Mouse (Mus musculus) midbrain, embryonic 14.5 days (tissue): ENCODE measurements at regions not wholly inside any gene's neighbourhood (a gene's known extent, or its start where the extent isn't known, plus 50 kb on each side); places are given as distances from the start of the nearest gene placed in this dataset.
A peak's percentile ranks its signal among the peaks of the same experiment; 100 is the strongest.

Source experiments
- ATAC-seq: fragments of 200-750 bp; cut with Nextera tagmentation; 2 replicates; pipeline ENCODE4 v1.8.0; 2017; ENCODE audit warnings: moderate number of reproducible peaks, moderate library complexity; ENCODE audit not compliant: low FRiP score, low TSS enrichment
- DNase-seq: peaks from one replicate; pipeline ENCODE4 v3.0.0-alpha.2; 2015
- H3K27ac ChIP-seq: fragments of 300-500 bp; sonication (generic); replicated peaks from 2 replicates; pipeline ENCODE4 v1.5.1; 2014; ENCODE audit warnings: mild to moderate bottlenecking, low read depth, low read length, moderate library complexity
- H3K27me3 ChIP-seq: fragments of 300-500 bp; sonication (generic); 2 replicates; pipeline ENCODE4 v1.6.1; 2014; ENCODE audit warnings: low read length, control low read depth, mixed read lengths; ENCODE audit not compliant: control insufficient read depth, insufficient read depth
- H3K36me3 ChIP-seq: fragments of 300-500 bp; sonication (generic); 2 replicates; pipeline ENCODE4 v1.6.1; 2014; ENCODE audit warnings: low read length, control low read depth; ENCODE audit not compliant: control insufficient read depth, insufficient read depth
- H3K4me1 ChIP-seq: fragments of 300-500 bp; sonication (generic); 2 replicates; pipeline ENCODE4 v1.6.1; 2014; ENCODE audit warnings: mild to moderate bottlenecking, antibody characterized with exemption, low read length, control low read depth; ENCODE audit not compliant: control insufficient read depth, insufficient read depth
- H3K4me2 ChIP-seq: fragments of 300-500 bp; sonication (generic); 2 replicates; pipeline ENCODE4 v1.6.1; 2014; ENCODE audit warnings: mild to moderate bottlenecking, low read length, moderate library complexity
- H3K4me3 ChIP-seq: fragments of 300-500 bp; sonication (generic); replicated peaks from 2 replicates; pipeline ENCODE4 v1.5.1; 2014; ENCODE audit warnings: low read depth, low read length
- H3K9ac ChIP-seq: fragments of 300-500 bp; sonication (generic); replicated peaks from 2 replicates; pipeline ENCODE4 v1.6.1; 2014; ENCODE audit warnings: mild to moderate bottlenecking, low read length, moderate library complexity
- H3K9me3 ChIP-seq: fragments of 300-500 bp; sonication (generic); 2 replicates; pipeline ENCODE4 v1.6.1; 2016; ENCODE audit warnings: low read length, control low read depth, mixed read lengths; ENCODE audit not compliant: control insufficient read depth
- WGBS: fragments of 180-500 bp; shearing (Covaris S2); extraction: QIAGEN DNeasy Blood & Tissue Kit; methylation state at CpG from one replicate; pipeline ENCODE4 v1.1.7; 2014; 5-methylcytosine and 5-hydroxymethylcytosine counted together

GRCm38 (mm10) chr2:124918986-124919761 is 148.8 kb upstream of the Slc24a5 start:
- no peaks in the 10 kb centered on the region for H3K27me3 ChIP-seq
- ATAC-seq (no peak), DNase-seq (no peak)
- no peak overlapping the region for H3K27ac ChIP-seq
- H3K4me1 ChIP-seq = no peaks in the 10 kb centered on the region
- H3K4me3 ChIP-seq = no peak overlapping the region
- no peak overlapping the region for H3K9ac ChIP-seq
- 73% methylated on average over 7 of the region's 7 CpGs for WGBS
- no peak overlapping the region for H3K4me2 ChIP-seq
- no peaks in the 10 kb centered on the region for H3K36me3 ChIP-seq
- H3K9me3 ChIP-seq = no peaks in the 10 kb centered on the region

DNA sequence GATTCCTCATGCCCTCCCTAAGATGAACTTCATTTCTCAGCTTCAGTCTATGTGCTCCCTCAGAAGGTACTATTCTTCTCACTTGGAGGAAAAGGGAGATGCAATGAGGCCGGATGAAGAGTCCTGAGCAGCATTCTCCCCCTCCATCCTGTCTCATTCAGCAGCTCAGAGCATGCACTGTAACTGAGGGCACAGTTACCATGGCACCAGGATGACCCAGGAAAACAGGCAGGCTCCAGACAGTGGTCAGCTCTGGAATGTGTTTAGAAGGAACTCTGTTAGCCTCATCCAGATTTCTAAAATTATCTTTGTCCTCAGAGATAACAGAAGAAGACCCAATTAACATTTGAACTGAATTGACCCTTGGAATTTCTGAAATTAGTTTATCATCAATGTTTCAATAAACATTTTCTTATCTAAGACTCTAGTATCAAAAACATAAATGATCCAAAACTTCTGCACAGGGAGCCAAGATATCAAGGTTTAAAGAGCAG is 148.1 kb upstream of the Slc24a5 start:
- Histone ChIP-seq H3K9ac (no peak overlapping the region), H3K4me2 (no peak overlapping the region), H3K4me3 (no peak overlapping the region), H3K9me3 (no peaks in the 10 kb centered on the region), H3K4me1 (no peaks in the 10 kb centered on the region), H3K27me3 (no peaks in the 10 kb centered on the region), H3K27ac (no peak overlapping the region), H3K36me3 (no peaks in the 10 kb centered on the region)
- ATAC-seq = no peak
- DNase-seq = no peak
- 33% methylated on average over 1 of the region's 1 CpGs for WGBS

GRCm38 (mm10) chr2:124920265-124920664 is 147.7 kb upstream of the Slc24a5 start:
- H3K4me1 ChIP-seq = no peaks in the 10 kb centered on the region
- no peak overlapping the region for H3K4me2 ChIP-seq
- 89% methylated on average over 2 of the region's 2 CpGs for WGBS
- no peak overlapping the region for H3K27ac ChIP-seq
- H3K9me3 ChIP-seq = no peaks in the 10 kb centered on the region
- ATAC-seq (no peak), DNase-seq (no peak)
- no peaks in the 10 kb centered on the region for H3K27me3 ChIP-seq
- no peaks in the 10 kb centered on the region for H3K36me3 ChIP-seq
- H3K9ac ChIP-seq = no peak overlapping the region
- no peak overlapping the region for H3K4me3 ChIP-seq

GRCm38 (mm10) chr2:124927882-124928758 is 139.8 kb upstream of the Slc24a5 start:
- Histone ChIP-seq H3K4me1 (no peaks in the 10 kb centered on the region), H3K9me3 (no peaks in the 10 kb centered on the region), H3K27ac (no peak overlapping the region), H3K9ac (no peak overlapping the region), H3K27me3 (no peaks in the 10 kb centered on the region), H3K4me3 (no peak overlapping the region), H3K36me3 (no peaks in the 10 kb centered on the region), H3K4me2 (no peak overlapping the region)
- ATAC-seq = no peak
- peak; percentile 85 for DNase-seq
- 90% methylated on average over 10 of the region's 10 CpGs for WGBS

- 81% methylated on average over 5 of the region's 5 CpGs for WGBS
- Histone ChIP-seq H3K9ac (no peak overlapping the region), H3K27ac (no peak overlapping the region), H3K4me1 (no peaks in the 10 kb centered on the region), H3K4me2 (no peak overlapping the region), H3K36me3 (no peaks in the 10 kb centered on the region), H3K27me3 (no peaks in the 10 kb centered on the region), H3K4me3 (no peak overlapping the region), H3K9me3 (no peaks in the 10 kb centered on the region)
- ATAC-seq (no peak), DNase-seq (no peak)
Measured at GRCm38 (mm10) chr2:124928759-124929113, 139.2 kb upstream of the Slc24a5 start.

GRCm38 (mm10) chr2:124930719-124931118 is 137.2 kb upstream of the Slc24a5 start:
- ATAC-seq (no peak), DNase-seq (no peak)
- Histone ChIP-seq H3K4me1 (no peaks in the 10 kb centered on the region), H3K9me3 (no peaks in the 10 kb centered on the region), H3K4me3 (no peak overlapping the region), H3K4me2 (no peak overlapping the region), H3K27me3 (no peaks in the 10 kb centered on the region), H3K36me3 (no peaks in the 10 kb centered on the region), H3K9ac (no peak overlapping the region), H3K27ac (no peak overlapping the region)
- 29% methylated on average over 7 of the region's 7 CpGs for WGBS

DNA sequence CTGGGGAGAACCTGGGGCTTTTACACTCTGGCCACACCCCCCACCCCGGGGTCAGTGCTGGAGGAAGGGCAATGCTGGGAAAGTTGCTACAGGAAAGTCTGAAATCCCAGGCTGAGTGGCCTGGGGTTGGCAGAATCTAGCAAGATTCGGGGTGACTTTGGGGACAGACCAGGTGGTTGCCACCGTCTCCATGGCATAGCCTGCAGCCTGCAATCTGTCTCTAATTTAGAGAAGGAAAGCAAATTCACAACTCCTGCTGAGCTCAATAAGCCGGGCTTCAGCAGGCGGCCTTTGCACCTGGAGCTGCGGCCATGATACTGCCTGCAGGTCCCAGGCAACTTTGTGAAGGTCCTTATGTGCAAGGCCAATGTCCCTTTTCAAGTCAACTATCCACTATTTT is 135.4 kb upstream of the Slc24a5 start:
- no peak overlapping the region for H3K27ac ChIP-seq
- DNase-seq (no peak), ATAC-seq (no peak)
- H3K4me3 ChIP-seq = no peak overlapping the region
- H3K27me3 ChIP-seq = no peaks in the 10 kb centered on the region
- no peaks in the 10 kb centered on the region for H3K36me3 ChIP-seq
- WGBS = 63% methylated on average over 6 of the region's 6 CpGs
- H3K9ac ChIP-seq = no peak overlapping the region
- H3K4me1 ChIP-seq = no peaks in the 10 kb centered on the region
- no peaks in the 10 kb centered on the region for H3K9me3 ChIP-seq
- H3K4me2 ChIP-seq = no peak overlapping the region

DNA sequence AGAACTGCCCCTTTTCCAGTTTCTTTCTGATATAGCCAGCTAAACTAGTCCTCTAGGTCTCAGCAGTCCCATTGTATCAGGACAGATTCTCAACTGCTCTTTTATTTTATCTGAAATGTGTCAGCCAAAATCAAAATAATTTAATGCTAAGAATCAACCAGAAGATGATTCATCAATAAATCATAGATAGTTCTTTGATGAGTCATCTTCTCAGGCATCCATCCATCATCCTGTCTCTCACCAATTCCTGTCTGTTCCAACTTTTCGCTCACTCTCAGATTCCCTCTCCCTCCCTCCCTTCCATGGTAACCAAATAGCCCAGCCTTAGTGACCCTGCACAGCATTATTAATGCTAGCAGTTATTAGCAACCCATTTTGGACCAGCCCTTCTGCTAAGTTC is 134.0 kb upstream of the Slc24a5 start:
- DNase-seq (no peak), ATAC-seq (no peak)
- no peak overlapping the region for H3K4me2 ChIP-seq
- H3K27ac ChIP-seq = no peak overlapping the region
- no peak overlapping the region for H3K4me3 ChIP-seq
- H3K4me1 ChIP-seq = no peaks in the 10 kb centered on the region
- no peak overlapping the region for H3K9ac ChIP-seq
- H3K27me3 ChIP-seq = no peaks in the 10 kb centered on the region
- 86% methylated on average over 1 of the region's 1 CpGs for WGBS
- H3K36me3 ChIP-seq = no peaks in the 10 kb centered on the region
- no peaks in the 10 kb centered on the region for H3K9me3 ChIP-seq
